Mouse (Mus musculus): ENCODE results near the gene Adgrl1.

Adgrl1 gene

DNA sequence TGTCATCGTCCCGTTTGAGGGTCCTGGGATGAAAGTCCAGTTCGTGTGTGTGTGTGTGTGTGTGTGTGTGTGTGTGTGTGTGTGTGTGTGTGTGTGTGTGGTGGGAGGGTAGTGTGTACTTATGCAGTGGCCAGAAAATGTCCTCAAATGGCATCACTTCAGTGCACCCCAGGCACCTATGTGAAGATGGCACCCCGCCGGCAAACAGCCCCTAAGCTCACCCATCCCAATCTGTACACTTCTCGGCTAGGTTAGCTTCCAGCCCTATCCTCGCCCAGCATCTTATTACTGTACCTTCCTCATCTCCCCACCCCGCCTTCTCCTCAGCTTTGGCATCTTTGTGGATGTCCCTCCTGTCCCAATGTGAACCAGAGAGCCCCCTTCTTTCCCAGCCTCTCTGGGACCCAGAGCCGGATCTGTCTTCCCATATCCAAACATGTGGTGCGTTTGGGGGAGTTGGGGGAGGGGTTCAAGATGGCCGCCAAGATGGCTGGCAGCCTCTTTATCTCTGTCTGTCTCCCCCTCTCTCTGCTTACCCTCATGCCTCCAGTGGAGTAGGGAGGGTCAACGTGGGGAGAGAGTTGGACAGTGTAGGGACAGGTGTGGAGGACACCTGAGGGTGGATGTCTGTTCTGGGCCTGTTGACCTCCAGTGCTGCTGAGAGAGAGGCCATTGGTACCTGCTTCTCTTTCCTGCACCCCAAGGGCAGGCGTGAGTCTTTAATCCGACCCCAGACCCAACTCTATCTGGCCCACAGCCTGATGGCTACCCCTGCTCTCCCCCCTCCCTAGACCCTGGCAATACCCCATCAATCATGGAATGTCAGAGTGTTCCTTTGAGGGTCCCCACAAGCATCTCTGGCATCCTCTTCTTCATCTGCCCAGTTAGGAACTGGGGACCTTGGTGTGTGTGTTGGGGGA lies 1.9 kb downstream of the Adgrl1 start:
- in situ Hi-C loops (cut with MboI), result no loop called here

DNA sequence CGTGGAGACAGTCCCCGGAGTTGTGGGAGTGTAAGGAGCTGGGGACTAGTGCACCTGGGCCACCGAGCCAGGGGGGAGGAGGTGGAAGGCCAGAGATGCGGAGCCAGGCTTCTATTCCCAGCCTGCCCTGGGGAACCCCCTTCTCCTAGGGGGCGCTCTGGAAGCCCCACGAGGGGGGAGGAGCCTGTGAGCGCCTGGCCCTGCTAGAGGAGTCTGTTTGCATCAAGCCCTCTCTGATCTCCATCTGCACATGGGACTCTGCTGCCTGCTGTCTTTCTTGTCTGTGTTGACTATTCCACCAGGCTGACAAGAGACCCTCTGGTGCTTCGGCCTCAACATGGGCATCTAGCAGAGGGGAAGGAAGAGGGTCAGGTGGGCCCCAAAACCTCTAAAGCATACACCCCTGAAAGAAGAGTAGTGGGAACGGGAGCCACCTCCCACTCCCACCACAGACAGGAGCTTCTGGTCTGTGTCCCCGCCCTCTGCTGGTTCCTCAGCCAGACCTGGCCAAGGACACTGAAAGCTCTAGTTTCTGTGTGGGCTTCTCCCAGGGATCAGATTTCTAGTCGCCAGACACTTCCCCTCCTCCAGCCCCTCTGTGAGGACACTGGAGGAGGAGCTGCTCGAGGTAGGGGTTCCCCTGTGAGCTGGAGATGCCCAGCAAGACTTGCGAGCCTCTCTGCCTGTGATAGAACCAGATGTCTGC lies 3.2 kb downstream of the Adgrl1 start:
- in situ Hi-C loops (cut with MboI), result no loop called here

DNA sequence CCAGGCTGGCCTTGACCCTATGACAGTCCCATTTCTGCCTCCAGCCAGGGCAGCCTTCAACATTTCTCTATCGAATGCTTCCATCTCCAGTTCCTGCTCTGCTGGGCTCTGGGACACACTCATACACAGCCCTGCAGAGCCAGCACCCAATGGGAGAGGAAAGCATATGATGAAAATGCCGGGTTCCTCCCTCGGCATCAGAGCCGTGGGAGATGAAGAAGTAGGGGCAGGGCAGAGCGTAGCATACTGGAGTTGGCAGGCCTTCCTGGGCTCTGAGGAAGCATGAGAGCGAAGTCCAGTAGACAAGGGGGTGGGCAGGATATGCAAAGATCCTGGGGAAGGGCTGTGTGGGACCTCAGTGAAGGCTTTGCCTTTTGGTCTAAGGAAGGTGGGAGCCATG lies 8.7 kb downstream of the Adgrl1 start:
- in situ Hi-C loops (cut with MboI), result no loop called here

DNA sequence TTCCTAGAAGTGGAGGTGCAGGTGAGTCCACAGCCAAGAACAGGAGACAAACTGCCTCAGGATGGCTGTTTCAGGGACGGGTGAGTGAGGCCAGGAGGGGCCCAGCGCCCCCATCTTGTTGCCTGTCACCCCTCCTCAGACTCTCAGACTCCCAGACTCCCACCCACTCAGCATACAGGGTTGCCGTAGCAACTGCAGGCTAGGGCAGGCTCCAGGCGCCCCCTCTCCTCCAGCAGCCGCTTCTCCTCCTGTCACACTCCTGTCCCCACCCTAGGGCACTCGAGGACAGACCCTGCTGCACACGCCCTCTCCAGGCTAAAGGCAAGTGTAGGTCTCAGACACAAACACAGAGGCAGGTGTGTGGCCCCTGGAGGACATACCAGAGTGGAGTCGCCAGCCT lies 9.4 kb downstream of the Adgrl1 start:
- in situ Hi-C loops (cut with MboI), result no loop called here

DNA sequence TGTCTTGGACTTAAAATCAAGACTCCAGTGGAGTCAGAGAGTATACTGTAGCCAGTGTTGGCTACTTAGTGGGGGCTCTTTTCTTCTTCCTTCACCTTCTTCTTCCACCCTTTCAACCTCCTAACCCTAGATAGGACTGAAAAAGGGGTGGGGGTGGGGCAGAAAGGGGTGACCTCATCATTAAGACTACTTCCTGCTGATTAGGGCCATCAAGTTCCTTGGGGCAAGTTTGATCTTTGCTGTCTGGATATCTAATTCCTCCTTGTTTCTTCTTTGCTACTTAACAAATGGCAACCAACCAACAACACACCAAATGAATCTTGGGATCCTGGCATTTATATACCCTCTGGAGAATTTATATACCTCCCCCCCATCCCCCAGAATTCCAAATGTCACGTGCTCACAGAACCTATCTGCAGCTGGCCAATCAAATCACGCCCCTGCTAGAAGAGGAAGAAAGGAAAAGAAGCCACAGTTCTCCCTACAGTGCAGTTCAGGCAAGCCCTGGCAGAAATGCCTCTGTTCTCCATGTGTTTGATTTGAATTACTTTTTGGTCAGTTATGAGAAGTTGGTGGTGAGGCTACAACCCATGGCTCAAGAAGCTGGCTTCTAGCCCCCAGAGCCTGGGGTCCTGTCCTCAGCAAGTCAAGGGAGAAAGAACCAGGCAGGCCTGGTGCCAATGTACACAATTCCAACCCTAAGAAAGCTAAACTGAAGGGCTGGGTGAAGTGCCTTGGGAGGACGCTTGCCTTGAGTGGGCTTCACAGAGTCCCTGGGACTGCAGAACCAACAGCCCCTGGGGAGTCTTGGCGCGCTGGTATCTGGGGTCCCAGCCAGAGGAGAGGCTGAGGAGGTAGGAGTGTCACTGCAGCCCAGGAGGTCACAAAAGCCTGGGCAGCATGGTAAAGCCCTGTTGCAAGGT lies 12.2 kb downstream of the Adgrl1 start:
- in situ Hi-C loops (cut with MboI), result no loop called here

DNA sequence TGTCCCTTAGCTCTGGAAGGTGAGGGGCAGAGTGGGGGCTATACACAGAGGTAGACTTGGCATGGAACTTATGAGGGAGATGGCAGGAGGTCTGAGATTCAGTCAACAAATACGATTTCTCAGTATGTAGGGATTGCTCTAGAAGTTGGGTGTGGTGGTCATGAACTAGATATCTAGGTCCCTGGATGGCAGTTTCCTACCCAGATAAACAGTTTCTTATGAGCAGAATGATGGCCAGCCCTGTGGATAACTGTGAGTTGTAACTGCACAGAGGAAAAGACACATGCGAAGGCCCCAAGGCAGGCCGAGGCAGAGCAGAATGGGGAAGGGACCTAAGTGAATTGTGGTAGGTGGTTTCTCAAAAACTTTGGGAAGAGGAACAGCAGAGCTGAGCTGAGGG lies 14.3 kb downstream of the Adgrl1 start:
- in situ Hi-C loops (cut with MboI), result no loop called here

DNA sequence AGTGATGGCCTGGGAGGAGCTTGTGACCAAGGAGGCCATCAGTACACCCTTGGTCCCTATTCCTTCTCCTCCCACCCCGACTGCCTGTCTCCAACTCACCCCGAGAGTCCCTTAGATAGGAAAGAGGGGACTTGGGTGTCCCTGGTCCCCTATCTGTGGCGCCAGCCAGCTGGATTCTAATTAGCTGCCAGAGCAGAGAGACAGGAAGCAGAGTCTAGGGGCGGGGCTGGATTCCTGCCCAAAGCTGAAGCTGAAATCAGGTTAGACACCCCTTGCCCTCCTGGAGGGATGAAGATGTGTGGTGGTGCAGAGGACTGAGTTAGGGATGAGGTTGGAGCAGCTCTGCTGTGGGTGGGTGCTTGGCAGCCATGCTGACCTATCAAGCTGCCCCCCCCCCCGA lies 15.0 kb downstream of the Adgrl1 start:
- in situ Hi-C loops (cut with MboI), result no loop called here

DNA sequence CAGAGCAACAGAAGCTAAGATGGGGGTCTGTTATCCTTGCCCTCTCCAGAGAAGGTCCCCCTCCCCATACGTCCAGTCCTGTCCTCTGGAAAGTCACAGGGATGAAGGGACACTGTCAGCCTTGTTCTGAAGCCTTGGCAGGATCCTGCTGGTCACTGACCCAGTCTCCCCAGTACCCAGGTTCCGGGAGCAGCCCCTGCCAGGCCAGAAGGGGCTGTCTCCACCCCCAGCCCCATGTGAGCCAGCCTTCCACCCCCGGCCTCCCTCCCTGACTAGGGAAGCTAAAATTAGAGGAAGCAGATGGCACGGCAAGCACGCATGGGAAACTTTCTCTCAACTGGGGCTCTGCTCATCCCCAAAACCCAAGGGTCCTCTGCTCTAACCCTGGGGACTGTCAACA lies 16.1 kb downstream of the Adgrl1 start:
- in situ Hi-C loops (cut with MboI), result no loop called here

DNA sequence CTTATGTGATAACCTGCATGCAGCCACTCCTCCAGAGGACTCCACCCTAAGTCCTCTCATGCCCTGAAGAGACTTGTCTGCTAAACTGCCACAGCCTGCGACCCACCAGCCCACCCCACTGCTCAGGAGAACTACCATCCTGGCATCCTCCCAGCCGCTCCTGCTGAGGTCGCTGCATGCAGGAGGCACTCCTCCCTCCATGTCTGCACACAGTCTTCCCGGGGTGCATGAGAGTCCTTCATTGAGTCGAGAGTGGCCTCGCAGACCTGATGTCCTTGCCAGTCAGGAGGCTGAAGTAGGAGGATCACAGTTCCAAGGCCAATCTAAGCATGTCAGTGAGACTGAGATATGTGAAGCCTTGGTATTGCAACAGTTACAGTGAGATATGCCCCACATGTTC lies 17.7 kb downstream of the Adgrl1 start:
- in situ Hi-C loops (cut with MboI), result no loop called here

DNA sequence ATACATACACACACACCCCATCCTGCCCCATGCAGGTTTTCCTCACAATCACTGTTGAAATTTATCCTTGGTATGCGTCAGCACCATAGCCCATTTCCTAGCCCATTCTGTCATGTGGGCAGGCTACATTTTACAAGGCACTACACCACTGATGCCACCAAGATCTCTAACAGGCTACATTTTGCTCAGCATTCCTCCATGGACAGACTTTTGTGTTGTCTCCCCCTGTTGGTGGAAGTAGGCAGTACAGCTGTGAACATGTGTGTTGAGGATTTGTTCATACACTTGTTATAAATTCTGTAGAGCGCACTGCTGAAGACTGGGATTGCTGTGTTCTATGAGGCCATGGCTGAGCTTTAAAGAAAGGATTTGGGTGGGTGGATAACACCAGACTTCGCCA lies 21.7 kb downstream of the Adgrl1 start:
- in situ Hi-C loops (cut with MboI), result no loop called here

DNA sequence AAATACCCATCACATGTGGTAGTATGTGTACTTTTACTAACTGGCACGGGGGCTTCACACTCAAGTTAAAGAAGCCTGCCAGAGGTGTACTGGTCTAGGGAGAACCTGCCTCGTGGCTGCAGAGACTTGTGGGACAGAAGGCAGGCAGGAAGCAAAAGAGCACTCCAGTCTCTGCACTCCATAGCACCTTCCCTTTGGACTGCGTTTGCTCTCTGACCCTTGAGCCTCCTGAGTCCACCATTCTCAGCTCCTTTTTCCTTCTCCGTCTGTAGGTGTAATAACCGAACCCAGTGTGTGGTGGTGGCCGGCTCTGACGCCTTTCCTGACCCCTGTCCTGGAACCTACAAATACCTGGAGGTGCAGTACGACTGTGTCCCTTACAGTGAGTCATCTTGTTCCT lies 22.8 kb downstream of the Adgrl1 start:
- in situ Hi-C loops (cut with MboI), result no loop called here

DNA sequence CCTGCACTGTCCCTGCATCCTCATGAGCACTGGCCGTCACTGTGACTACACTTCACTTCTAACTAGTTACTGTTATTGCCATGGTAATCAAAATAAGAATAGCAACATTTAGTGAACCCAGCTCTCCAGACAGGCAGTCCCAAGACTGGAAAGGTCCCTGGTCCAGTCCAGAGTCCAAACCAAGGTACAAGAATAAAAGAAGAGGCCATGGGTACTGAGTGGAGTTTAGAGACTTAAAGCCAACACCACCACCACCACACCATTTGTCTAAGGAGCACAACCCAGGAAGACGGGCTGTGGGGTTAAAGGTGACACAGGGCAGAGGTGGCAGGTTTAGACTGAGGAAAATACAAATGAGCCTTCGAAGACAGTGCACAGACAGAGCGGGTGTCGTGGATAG lies 24.7 kb downstream of the Adgrl1 start:
- in situ Hi-C loops (cut with MboI), result no loop called here

DNA sequence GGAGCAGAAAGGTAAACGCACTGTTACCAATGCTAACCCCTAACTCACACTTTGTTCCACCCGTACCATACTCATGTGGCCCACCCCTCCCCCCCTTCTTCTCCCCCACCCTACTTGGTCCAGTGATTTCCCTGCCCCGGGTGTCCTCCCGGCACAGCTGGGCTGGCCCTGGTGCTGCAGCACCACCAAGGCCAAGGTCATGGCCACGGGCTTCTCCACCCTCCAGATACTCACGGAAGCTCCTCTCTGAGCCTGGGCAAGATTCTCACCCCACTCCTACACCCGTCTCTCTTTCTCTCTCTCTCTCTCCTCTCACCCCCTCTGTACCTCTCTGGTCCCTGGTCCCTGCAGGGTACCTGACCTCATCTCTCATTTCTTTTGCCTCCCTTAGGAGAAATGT lies 26.4 kb downstream of the Adgrl1 start:
- in situ Hi-C loops (cut with MboI), result no loop called here

DNA sequence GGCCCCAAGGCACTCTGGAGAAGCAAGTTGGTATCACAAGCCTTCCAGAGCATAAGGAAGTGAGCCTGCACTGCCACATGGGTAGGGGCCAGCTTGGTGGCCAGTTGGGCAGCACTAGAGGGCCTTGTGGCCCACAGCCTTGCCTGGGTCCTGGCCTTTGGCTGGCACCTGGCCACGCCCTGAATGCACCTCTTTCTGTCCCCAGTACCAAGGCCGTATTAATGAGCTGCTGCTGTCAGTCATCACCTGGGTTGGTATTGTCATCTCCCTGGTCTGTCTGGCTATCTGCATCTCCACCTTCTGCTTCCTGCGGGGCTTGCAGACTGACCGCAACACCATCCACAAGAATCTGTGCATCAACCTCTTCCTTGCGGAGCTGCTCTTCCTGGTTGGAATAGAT lies 34.3 kb downstream of the Adgrl1 start:
- in situ Hi-C loops (cut with MboI), result no loop called here

DNA sequence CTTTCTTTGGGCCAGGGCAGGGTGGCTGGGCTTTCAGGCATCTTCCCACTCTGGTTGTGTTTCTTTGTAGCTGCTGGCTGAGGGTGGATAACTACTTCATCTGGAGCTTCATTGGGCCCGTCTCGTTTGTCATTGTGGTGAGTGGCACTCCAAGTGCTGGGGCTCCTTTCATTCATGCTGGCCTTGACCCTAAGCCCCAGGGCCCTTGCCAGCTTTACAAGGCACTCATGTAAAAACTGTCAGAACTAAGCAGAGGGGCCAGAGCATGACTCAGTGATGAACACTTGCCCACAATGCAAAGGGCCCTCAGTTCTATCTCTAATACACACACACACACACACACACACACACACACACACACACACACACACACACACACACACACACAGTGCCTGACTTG lies 35.1 kb downstream of the Adgrl1 start:
- in situ Hi-C loops (cut with MboI), result no loop called here

DNA sequence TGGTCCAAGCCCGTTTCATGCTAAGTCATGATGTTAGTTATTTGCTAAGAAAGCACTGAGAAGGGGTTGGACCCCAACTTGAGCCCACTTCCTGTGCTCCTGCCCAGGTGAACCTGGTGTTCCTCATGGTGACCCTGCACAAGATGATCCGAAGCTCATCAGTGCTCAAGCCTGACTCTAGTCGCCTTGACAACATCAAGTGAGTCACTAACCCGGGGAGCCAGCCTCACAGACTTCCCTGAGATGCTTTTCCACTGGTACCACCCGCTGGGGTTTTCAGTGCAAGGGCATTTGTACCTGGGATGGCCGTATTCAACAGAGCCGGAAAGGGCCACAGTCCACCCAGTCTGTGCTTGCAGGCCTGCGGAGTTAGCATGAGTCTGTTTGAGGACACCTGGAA lies 35.5 kb downstream of the Adgrl1 start:
- in situ Hi-C loops (cut with MboI), result no loop called here

DNA sequence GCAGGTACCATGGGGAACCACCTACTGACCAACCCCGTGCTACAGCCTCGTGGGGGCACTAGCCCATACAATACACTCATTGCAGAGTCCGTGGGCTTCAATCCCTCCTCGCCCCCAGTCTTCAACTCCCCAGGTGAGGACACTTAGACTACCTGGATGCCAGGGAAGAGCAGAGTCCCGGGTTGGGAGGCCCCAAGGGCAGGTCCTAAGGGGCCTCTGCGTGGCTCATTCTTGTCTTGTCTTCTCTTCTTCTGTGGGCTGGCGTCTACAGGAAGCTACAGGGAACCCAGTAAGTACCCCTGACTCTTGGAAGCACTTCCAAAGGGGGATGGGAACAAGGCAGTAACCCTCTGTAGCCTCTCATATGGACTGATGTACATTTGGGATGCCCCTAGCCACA lies 37.7 kb downstream of the Adgrl1 start:
- in situ Hi-C loops (cut with MboI), result no loop called here

DNA sequence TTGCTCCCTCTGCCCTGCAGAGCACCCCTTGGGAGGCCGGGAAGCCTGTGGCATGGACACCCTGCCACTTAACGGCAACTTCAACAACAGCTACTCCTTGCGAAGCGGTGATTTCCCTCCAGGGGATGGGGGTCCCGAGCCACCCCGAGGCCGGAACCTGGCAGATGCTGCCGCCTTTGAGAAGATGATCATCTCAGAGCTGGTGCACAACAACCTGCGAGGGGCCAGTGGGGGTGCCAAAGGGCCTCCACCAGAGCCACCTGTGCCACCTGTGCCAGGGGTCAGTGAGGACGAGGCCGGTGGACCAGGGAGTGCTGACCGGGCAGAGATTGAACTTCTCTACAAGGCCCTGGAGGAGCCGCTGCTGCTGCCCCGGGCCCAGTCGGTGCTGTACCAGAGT lies 38.4 kb downstream of the Adgrl1 start:
- in situ Hi-C loops (cut with MboI), result no loop called here

DNA sequence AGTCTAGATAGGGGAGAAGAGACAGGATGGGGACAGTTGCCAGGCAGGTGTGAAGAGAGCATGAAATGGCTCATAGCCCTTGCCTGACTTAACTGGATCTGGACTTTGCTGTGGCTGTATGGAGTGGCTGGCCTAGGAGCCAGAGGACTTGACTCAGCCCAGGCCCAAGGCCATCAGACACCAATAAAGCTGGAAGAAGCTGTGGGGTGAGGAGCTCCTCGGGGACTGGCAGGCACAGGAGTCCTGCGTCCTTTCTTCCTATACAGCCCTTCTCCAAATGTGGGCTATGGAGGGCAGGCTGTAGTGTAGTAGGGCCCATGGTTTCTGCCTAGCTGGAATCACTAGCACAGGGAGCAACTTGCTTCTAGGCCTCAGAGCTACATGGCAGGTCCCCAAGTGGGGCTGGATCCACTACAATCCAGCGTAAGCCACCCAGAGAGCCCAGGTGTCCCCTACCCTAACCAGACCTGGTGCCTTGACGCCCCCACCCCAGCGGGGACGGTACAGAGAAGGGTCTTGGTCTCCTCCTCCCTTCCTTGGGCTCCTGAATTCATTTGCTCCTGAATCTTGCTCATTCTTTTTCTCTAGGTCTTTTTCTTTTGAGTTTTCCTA lies 41.3 kb downstream of the Adgrl1 start:
- in situ Hi-C loops (cut with MboI), result no loop called here

DNA sequence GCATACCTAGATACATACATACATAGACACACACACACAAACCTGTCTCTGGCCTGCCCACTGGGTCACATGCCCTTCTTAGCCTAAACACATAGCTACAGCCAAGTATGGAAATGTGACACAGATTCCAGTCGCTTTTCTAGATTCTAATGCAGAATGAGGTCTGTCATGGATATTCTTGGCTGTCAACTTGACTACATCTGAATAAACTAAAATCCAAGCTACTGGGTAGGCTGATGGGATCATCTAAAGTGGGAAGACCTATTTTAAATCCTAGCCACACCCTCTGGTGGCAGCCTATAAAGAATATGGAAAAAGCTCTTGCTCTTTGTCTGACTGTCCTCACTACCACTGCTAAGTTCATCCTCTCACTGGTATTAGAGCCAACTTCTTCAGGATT lies 42.5 kb downstream of the Adgrl1 start:
- in situ Hi-C loops (cut with MboI), result no loop called here

DNA sequence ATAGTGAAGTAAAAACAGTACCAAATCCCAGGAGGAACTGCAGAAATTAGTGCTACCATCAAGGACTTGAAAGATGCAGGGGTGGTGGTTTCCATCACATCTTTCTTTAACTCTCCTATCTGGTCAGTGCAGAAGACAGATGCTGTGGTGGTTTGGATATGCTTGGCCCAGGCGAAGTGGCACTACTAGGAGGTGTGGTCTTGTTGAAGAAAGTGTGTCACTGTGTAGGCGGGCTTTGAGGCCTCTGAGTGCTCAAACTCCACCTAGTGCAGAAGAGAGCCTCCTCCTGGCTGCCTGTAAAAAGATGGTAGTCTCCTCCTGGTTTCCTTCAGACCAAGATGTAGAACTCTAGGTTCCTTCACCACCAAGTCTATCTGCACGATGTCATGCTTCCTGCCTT lies 45.6 kb downstream of the Adgrl1 start:
- in situ Hi-C loops (cut with MboI), result no loop called here

DNA sequence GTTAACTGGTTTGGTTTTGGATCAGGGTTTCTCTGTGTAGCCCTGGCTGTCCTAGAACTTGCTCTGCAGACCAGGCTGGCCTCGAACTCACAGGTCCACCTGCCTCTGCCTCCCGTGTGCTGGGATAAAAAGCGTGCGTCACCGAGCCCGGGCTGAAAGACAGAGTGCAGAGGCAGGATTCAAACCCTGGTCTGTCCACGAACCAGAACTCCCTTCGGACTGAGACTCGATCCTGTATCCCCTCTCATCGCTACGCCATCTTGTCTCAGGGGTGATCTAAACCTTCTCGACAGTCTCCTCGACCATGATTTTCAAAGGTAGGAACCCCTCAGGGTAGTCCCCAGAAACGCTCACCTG lies 54.8 kb downstream of the Adgrl1 start:
- in situ Hi-C loops (cut with MboI), result no loop called here
